Mouse (Mus musculus) monocyte, adult 5-6 weeks (primary cell): ENCODE results near the gene Gm11214. TPM values are rescaled to one million over a fixed set of nuclear protein-coding genes. Genes with fewer than 3 reads are reported as not detected.

Experiments used
- ATAC-seq: fragments of 153-309, 156-312 bp; replicated peaks from 2 replicates; pipeline ENCODE4 v1.8.0; 2017; ENCODE audit warnings: mild to moderate bottlenecking; ENCODE audit not compliant: low TSS enrichment, insufficient number of reproducible peaks, severe bottlenecking, poor library complexity, low FRiP score
- total RNA-seq: library from RNA; stranded (forward); fragments of 200-1000, 200-491, 200-594 nt; gene quantifications from 3 replicates; pipeline ENCODE4 v1.2.3, GENCODE M21; 2017

Gm11214 gene
- total RNA-seq, 1 experiment from 2014 or later, result not detected

- peak; percentile 90 for ATAC-seq
Observed at GRCm38 (mm10) chr4:63668255-63668654, 5.1 kb upstream of the Gm11214 start.

GRCm38 (mm10) chr4:63665738-63666137 lies 2.6 kb upstream of the Gm11214 start:
- ATAC-seq, result no peak

GRCm38 (mm10) chr4:63661857-63662256 lies 1.3 kb downstream of the Gm11214 start:
- ATAC-seq, result no peak

GRCm38 (mm10) chr4:63661426-63661825 lies 1.8 kb downstream of the Gm11214 start:
- no peak for ATAC-seq

GRCm38 (mm10) chr4:63659775-63660174 lies 3.4 kb downstream of the Gm11214 start:
- no peak for ATAC-seq

GRCm38 (mm10) chr4:63659086-63659485 lies 4.1 kb downstream of the Gm11214 start:
- no peak for ATAC-seq

GRCm38 (mm10) chr4:63654381-63654780 lies 8.8 kb downstream of the Gm11214 start:
- ATAC-seq, result no peak

GRCm38 (mm10) chr4:63643956-63644726 lies 19.0 kb downstream of the Gm11214 start:
- no peak for ATAC-seq

- ATAC-seq, result no peak
Observed at GRCm38 (mm10) chr4:63639842-63640241, 23.3 kb downstream of the Gm11214 start.

GRCm38 (mm10) chr4:63638603-63639002 lies 24.6 kb downstream of the Gm11214 start:
- ATAC-seq, result no peak

GRCm38 (mm10) chr4:63633181-63633580 lies 30.0 kb downstream of the Gm11214 start:
- no peak for ATAC-seq

GRCm38 (mm10) chr4:63627111-63627510 lies 36.1 kb downstream of the Gm11214 start:
- no peak for ATAC-seq

GRCm38 (mm10) chr4:63625563-63626080 lies 37.6 kb downstream of the Gm11214 start:
- no peak for ATAC-seq

GRCm38 (mm10) chr4:63622378-63622835 lies 40.8 kb downstream of the Gm11214 start, which contains the start of gene Tex48:
Gene Tex48 (minus strand): TSS chr4:63622428.
- no peak for ATAC-seq

- ATAC-seq, result no peak
Observed at GRCm38 (mm10) chr4:63621861-63622260, 41.3 kb downstream of the Gm11214 start.

Other genes starting within 250 kb of the Gm11214 start
- gene Whrn, start 167.4 kb downstream of the Gm11214 start, total RNA-seq, result 0.78 to 3.2 TPM (median 0.85 TPM) in 3 replicates
- 72.4 to 128 TPM (median 93.3 TPM) in 3 replicates for gene Atp6v1g1, start 118.6 kb downstream of the Gm11214 start, total RNA-seq
- gene Tmem268, start 104.6 kb downstream of the Gm11214 start, total RNA-seq, result 5.0 to 42.9 TPM (median 14.7 TPM) in 3 replicates
- gene Gm11213, start 58.1 kb downstream of the Gm11214 start, total RNA-seq, result not detected in 3 replicates
- not detected in 3 replicates for gene Tex48, start 41.0 kb downstream of the Gm11214 start, total RNA-seq
- gene Tnfsf15, start 81.7 kb upstream of the Gm11214 start, total RNA-seq, result not detected in 3 replicates
- gene Tnfsf8, start 198.0 kb upstream of the Gm11214 start, total RNA-seq, result 0.32 to 2.0 TPM (median 0.57 TPM) in 3 replicates